Comparison of ENCODE assay signal across 18 mouse cellular contexts in genomic region chr11:119562286-119562685, GRCm38 (mm10). TPM values are rescaled to one million over a fixed set of nuclear protein-coding genes. Genes with fewer than 3 reads are reported as not detected.
A peak's percentile ranks its signal among the peaks of the same experiment; 100 is the strongest.
DNase-seq lines count a peak whose midpoint lies in the region; ATAC-seq lines count a peak whose summit lies in the region.
"Had no signal": no experiment of that assay in that cellular context is flagged by ENCODE, and none has a peak within 500 bp of the region (broad histone marks: within the 10 kb centered on the region; RNA-seq: fewer than 3 reads in every experiment).

No protein-coding gene starts in this region.

- H3K4me3 ChIP-seq in forebrain, embryonic 11.5 days (ENCODE audit: low read depth, low read length): no peak overlapping the region
- H3K4me3 ChIP-seq in forebrain, embryonic 14.5 days (ENCODE audit: low read depth, low read length): no peak overlapping the region
- no peak overlapping the region for H3K4me3 ChIP-seq in liver, embryonic 16.5 days (ENCODE audit: low read depth, low read length)
- no peak overlapping the region for H3K4me3 ChIP-seq in liver, embryonic 11.5 days (ENCODE audit: low read depth, low read length)
- H3K4me3 ChIP-seq in neural tube, embryonic 13.5 days: no peak overlapping the region
- no peak overlapping the region for H3K4me3 ChIP-seq in hindbrain, embryonic 10.5 days
- H3K4me3 ChIP-seq: embryonic facial prominence, embryonic 10.5 days; embryonic facial prominence, embryonic 12.5 days; forebrain, embryonic 13.5 days had no signal

- no peaks in the 10 kb centered on the region for H3K9me3 ChIP-seq in forebrain, embryonic 11.5 days (ENCODE audit: control insufficient read depth, low read length)
- H3K9me3 ChIP-seq in forebrain, embryonic 14.5 days (replicated peaks; ENCODE audit: control insufficient read depth, low read length): no peaks in the 10 kb centered on the region
- no peaks in the 10 kb centered on the region for H3K9me3 ChIP-seq in liver, embryonic 16.5 days (replicated peaks; ENCODE audit: control insufficient read depth, low read length)
- H3K9me3 ChIP-seq in liver, embryonic 11.5 days (ENCODE audit: control insufficient read depth, low read length): no peaks in the 10 kb centered on the region
- H3K9me3 ChIP-seq in neural tube, embryonic 13.5 days: no peaks in the 10 kb centered on the region
- no peaks in the 10 kb centered on the region for H3K9me3 ChIP-seq in hindbrain, embryonic 10.5 days
- H3K9me3 ChIP-seq: embryonic facial prominence, embryonic 10.5 days; embryonic facial prominence, embryonic 12.5 days; forebrain, embryonic 13.5 days had no signal

- no peaks in the 10 kb centered on the region; the same call in 1 of the 2 replicates for H3K27me3 ChIP-seq in forebrain, embryonic 11.5 days (ENCODE audit: control insufficient read depth, insufficient read depth, low read length)
- no peaks in the 10 kb centered on the region for H3K27me3 ChIP-seq in forebrain, embryonic 14.5 days (replicated peaks; ENCODE audit: control insufficient read depth, insufficient read depth, low read length)
- no peaks in the 10 kb centered on the region; the same call in 1 of the 2 replicates for H3K27me3 ChIP-seq in liver, embryonic 16.5 days (ENCODE audit: control insufficient read depth, insufficient read depth, low read depth, low read length)
- H3K27me3 ChIP-seq in liver, embryonic 11.5 days (replicated peaks; ENCODE audit: control insufficient read depth, insufficient read depth, low read length): peaks cover 15% of the 10 kb centered on the region
- H3K27me3 ChIP-seq in neural tube, embryonic 13.5 days: 0 out of 2 replicates have a peak, but pooled peaks cover 11% of the 10 kb centered on the region
- H3K27me3 ChIP-seq in hindbrain, embryonic 10.5 days (ENCODE audit: insufficient read depth, poor library complexity, severe bottlenecking): peaks cover 76% of the 10 kb centered on the region

- H3K4me2 ChIP-seq in forebrain, embryonic 11.5 days (ENCODE audit: low read depth, low read length, severe bottlenecking): no peak overlapping the region
- H3K4me2 ChIP-seq in forebrain, embryonic 14.5 days (ENCODE audit: low read length): no peak overlapping the region
- H3K4me2 ChIP-seq in liver, embryonic 16.5 days (ENCODE audit: low read depth, low read length): no peak overlapping the region
- H3K4me2 ChIP-seq in liver, embryonic 11.5 days: no peak overlapping the region
- no peak overlapping the region for H3K4me2 ChIP-seq in neural tube, embryonic 13.5 days
- H3K4me2 ChIP-seq: embryonic facial prominence, embryonic 12.5 days; forebrain, embryonic 13.5 days had no signal

- ATAC-seq in forebrain, embryonic 11.5 days (replicated peaks; ENCODE audit: low FRiP score): no peak
- ATAC-seq in forebrain, embryonic 14.5 days: no peak
- ATAC-seq in liver, embryonic 16.5 days (ENCODE audit: low read depth): peak; percentile 56
- no peak for ATAC-seq in liver, embryonic 11.5 days (replicated peaks; ENCODE audit: low FRiP score)
- ATAC-seq in neural tube, embryonic 13.5 days (ENCODE audit: low read depth): no peak
- ATAC-seq: forebrain, embryonic 13.5 days; forebrain, postnatal 0 days had no signal

- no peak overlapping the region for H3K27ac ChIP-seq in forebrain, embryonic 11.5 days (ENCODE audit: low read depth, low read length)
- no peak overlapping the region for H3K27ac ChIP-seq in forebrain, embryonic 14.5 days (ENCODE audit: low read depth, low read length)
- no peak overlapping the region for H3K27ac ChIP-seq in liver, embryonic 16.5 days (ENCODE audit: low read length)
- no peak overlapping the region for H3K27ac ChIP-seq in liver, embryonic 11.5 days (ENCODE audit: low read depth, low read length)
- H3K27ac ChIP-seq in neural tube, embryonic 13.5 days (replicated peaks): no peak overlapping the region
- no peak overlapping the region for H3K27ac ChIP-seq in hindbrain, embryonic 10.5 days
- H3K27ac ChIP-seq: embryonic facial prominence, embryonic 10.5 days; embryonic facial prominence, embryonic 12.5 days; forebrain, embryonic 13.5 days had no signal

- DNase-seq in forebrain, embryonic 11.5 days (ENCODE audit: low spot score): peak; percentile 39
- DNase-seq in forebrain, embryonic 14.5 days (ENCODE audit: low spot score): no peak
- no peak for DNase-seq in liver, embryonic 11.5 days (ENCODE audit: low spot score)
- DNase-seq in neural tube, embryonic 10.5 days (ENCODE audit: extremely low spot score, low spot score): no peak
- no peak for DNase-seq in hindbrain, embryonic 10.5 days (ENCODE audit: low spot score)
- DNase-seq: adrenal gland, adult 2 months; adrenal gland, postnatal 10 days; adrenal gland, postnatal 25 days; cerebellum, adult 11-12 months; cerebellum, adult 9-10 months; cerebellum, postnatal 10 days; cerebellum, postnatal 25 days; forebrain, postnatal 0 days had no signal

- WGBS in forebrain, embryonic 11.5 days: 37% methylated on average over 6 of the region's 6 CpGs
- 25% methylated on average over 6 of the region's 6 CpGs for WGBS in forebrain, embryonic 14.5 days
- WGBS in liver, embryonic 16.5 days (ENCODE audit: insufficient replicate concordance): 26% methylated on average over 6 of the region's 6 CpGs
- WGBS in liver, embryonic 11.5 days: 51% methylated on average over 6 of the region's 6 CpGs
- WGBS in neural tube, embryonic 13.5 days: 17% methylated on average over 6 of the region's 6 CpGs
- 23% methylated on average over 6 of the region's 6 CpGs for WGBS in hindbrain, embryonic 10.5 days

- no peak overlapping the region for H3K9ac ChIP-seq in forebrain, embryonic 11.5 days (ENCODE audit: low read length)
- no peak overlapping the region for H3K9ac ChIP-seq in forebrain, embryonic 14.5 days (ENCODE audit: low read length)
- no peak overlapping the region for H3K9ac ChIP-seq in liver, embryonic 16.5 days (ENCODE audit: low read depth, low read length)
- H3K9ac ChIP-seq in liver, embryonic 11.5 days (ENCODE audit: low read depth, low read length): no peak overlapping the region
- H3K9ac ChIP-seq in neural tube, embryonic 13.5 days: peak overlapping the region; percentile 22; the same call in 1 of the 2 replicates
- H3K9ac ChIP-seq: embryonic facial prominence, embryonic 12.5 days; forebrain, embryonic 13.5 days; forebrain, postnatal 0 days had no signal

- H3K4me1 ChIP-seq in forebrain, embryonic 11.5 days (replicated peaks; ENCODE audit: control insufficient read depth, insufficient read depth, low read length): peaks cover 20% of the 10 kb centered on the region
- H3K4me1 ChIP-seq in forebrain, embryonic 14.5 days (ENCODE audit: control insufficient read depth, insufficient read depth, low read length): peaks cover 23% of the 10 kb centered on the region
- no peaks in the 10 kb centered on the region for H3K4me1 ChIP-seq in liver, embryonic 16.5 days (ENCODE audit: control insufficient read depth, low read depth, low read length)
- peaks cover 5% of the 10 kb centered on the region; the same call in 1 of the 2 replicates for H3K4me1 ChIP-seq in liver, embryonic 11.5 days (replicated peaks; ENCODE audit: control insufficient read depth, insufficient read depth, low read length)
- H3K4me1 ChIP-seq in neural tube, embryonic 13.5 days (replicated peaks): peaks cover 69% of the 10 kb centered on the region
- peaks cover 65% of the 10 kb centered on the region for H3K4me1 ChIP-seq in hindbrain, embryonic 10.5 days (replicated peaks)

- H3K36me3 ChIP-seq in forebrain, embryonic 11.5 days (ENCODE audit: control insufficient read depth, insufficient read depth, low read length): no peaks in the 10 kb centered on the region
- H3K36me3 ChIP-seq in forebrain, embryonic 14.5 days (ENCODE audit: control insufficient read depth, insufficient read depth, low read length): no peaks in the 10 kb centered on the region
- no peaks in the 10 kb centered on the region for H3K36me3 ChIP-seq in liver, embryonic 16.5 days (ENCODE audit: control insufficient read depth, insufficient read depth)
- no peaks in the 10 kb centered on the region for H3K36me3 ChIP-seq in liver, embryonic 11.5 days (ENCODE audit: control insufficient read depth, insufficient read depth, low read length)
- no peaks in the 10 kb centered on the region for H3K36me3 ChIP-seq in neural tube, embryonic 13.5 days
- H3K36me3 ChIP-seq in hindbrain, embryonic 10.5 days: no peaks in the 10 kb centered on the region
- H3K36me3 ChIP-seq: embryonic facial prominence, embryonic 10.5 days; embryonic facial prominence, embryonic 12.5 days had no signal

RNA-seq across cellular contexts. Expression of gene Nptx1, which starts 14.7 kb away (rescaled TPM):
- 3.2 and 3.3 TPM in 2 replicates for polyA plus RNA-seq in forebrain, embryonic 11.5 days (2014; fragmentation: Nextera tagmentation; extraction: Ambion mirVana)
- polyA plus RNA-seq in forebrain, embryonic 14.5 days (2014; fragmentation: Nextera tagmentation; extraction: Ambion mirVana): 4.1 and 6.7 TPM in 2 replicates
- polyA plus RNA-seq in liver, embryonic 16.5 days (2015; fragmentation: Nextera tagmentation; extraction: Ambion mirVana): 0.02 TPM in 2 replicates
- polyA plus RNA-seq in liver, embryonic 11.5 days (2014; fragmentation: Nextera tagmentation; extraction: Ambion mirVana): 0.23 and 0.34 TPM in 2 replicates
- polyA plus RNA-seq in neural tube, embryonic 13.5 days (2015; fragmentation: Nextera tagmentation; extraction: Ambion mirVana): 15.3 and 18.8 TPM in 2 replicates
- polyA plus RNA-seq in hindbrain, embryonic 10.5 days (2016; fragmentation: Nextera tagmentation; extraction: Ambion mirVana): 3.2 and 9.7 TPM in 2 replicates

RNA-seq across cellular contexts. Expression of gene Rptor, which starts 40.4 kb away (rescaled TPM):
- polyA plus RNA-seq in forebrain, embryonic 11.5 days (2014; fragmentation: Nextera tagmentation; extraction: Ambion mirVana): 18.6 and 19.2 TPM in 2 replicates
- polyA plus RNA-seq in forebrain, embryonic 14.5 days (2014; fragmentation: Nextera tagmentation; extraction: Ambion mirVana): 7.0 and 9.3 TPM in 2 replicates
- 3.6 and 3.9 TPM in 2 replicates for polyA plus RNA-seq in liver, embryonic 16.5 days (2015; fragmentation: Nextera tagmentation; extraction: Ambion mirVana)
- polyA plus RNA-seq in liver, embryonic 11.5 days (2014; fragmentation: Nextera tagmentation; extraction: Ambion mirVana): 11.8 and 13.2 TPM in 2 replicates
- 9.6 and 11.1 TPM in 2 replicates for polyA plus RNA-seq in neural tube, embryonic 13.5 days (2015; fragmentation: Nextera tagmentation; extraction: Ambion mirVana)
- 11.8 and 12.4 TPM in 2 replicates for polyA plus RNA-seq in hindbrain, embryonic 10.5 days (2016; fragmentation: Nextera tagmentation; extraction: Ambion mirVana)
